Mouse (Mus musculus) liver, embryonic 14.5 days (tissue): ENCODE data around the gene Mrpl36.

Source experiments
- CTCF ChIP-seq: IDR thresholded peaks from 2 replicates; pipeline ENCODE4 v1.5.1; 2016; ENCODE audit warnings: antibody characterized with exemption, low read depth, control low read depth
- EP300 ChIP-seq: IDR thresholded peaks from 2 replicates; pipeline ENCODE4 v1.6.1; 2016; ENCODE audit warnings: antibody characterized with exemption, low read depth

DNA sequence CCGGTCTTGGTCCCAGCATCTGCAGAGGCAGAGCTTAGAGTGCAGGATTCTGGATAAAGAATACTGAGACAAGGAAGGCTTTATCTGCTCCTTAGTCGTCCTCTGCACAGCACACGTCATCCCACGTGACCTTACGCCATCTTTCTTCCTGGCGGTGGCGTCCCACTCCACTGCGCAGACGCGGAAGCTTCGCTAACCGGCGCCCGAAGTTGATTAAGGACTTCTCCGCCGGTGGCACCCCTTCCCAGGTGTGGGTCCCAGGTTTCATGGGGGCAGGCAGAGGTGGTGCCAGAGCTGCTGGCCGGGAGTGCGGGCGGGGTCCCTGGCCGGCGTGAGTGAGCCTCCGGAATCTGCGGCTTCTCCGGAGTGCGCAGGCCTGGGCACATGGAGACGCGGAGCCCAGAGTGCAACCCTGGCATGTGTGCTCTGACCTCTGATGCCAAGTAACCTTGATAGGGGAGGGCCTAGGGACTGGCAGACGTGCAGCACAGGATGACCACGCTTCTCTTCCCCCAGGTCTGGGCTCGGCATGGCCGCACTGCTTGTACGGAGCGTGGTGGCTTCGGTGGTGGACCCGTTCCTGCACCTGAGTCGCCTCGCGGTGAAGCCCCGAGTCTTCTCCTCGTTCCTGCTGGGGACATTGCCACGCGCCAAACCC, 2.7 kb downstream of the Mrpl36 start:
- TF ChIP-seq CTCF, result 0 out of 2 replicates have a peak, but pooled peaks have one; percentile 8
- no peak for TF ChIP-seq EP300
